Mouse (Mus musculus) kidney, postnatal 0 days (tissue): ENCODE results near the gene Gm6614. TPM values are rescaled to one million over a fixed set of nuclear protein-coding genes. Genes with fewer than 3 reads are reported as not detected.

Source experiments
- ATAC-seq: fragments of 200-750 bp; cut with Nextera tagmentation; replicated peaks from 2 replicates; pipeline ENCODE4 v1.8.0; 2017; ENCODE audit warnings: low read depth, moderate number of reproducible peaks, moderate TSS enrichment, moderate library complexity; ENCODE audit not compliant: low FRiP score
- DNase-seq: peaks from one replicate; pipeline ENCODE4 v3.0.0-alpha.2; 2016; ENCODE audit warnings: low spot score
- H3K27ac ChIP-seq: fragments of 300-500 bp; sonication (generic); 2 replicates; pipeline ENCODE4 v1.5.1; 2014; ENCODE audit warnings: mild to moderate bottlenecking
- H3K27me3 ChIP-seq: fragments of 300-500 bp; sonication (generic); 2 replicates; pipeline ENCODE4 v1.6.1; 2014; ENCODE audit warnings: low read length, mixed read lengths; ENCODE audit not compliant: insufficient read depth
- H3K36me3 ChIP-seq: fragments of 300-500 bp; sonication (generic); 2 replicates; pipeline ENCODE4 v1.6.1; 2014; ENCODE audit warnings: low read length, mixed read lengths; ENCODE audit not compliant: insufficient read depth
- H3K4me1 ChIP-seq: fragments of 300-500 bp; sonication (generic); replicated peaks from 2 replicates; pipeline ENCODE4 v1.6.1; 2014; ENCODE audit warnings: antibody characterized with exemption, low read length, mixed read lengths; ENCODE audit not compliant: insufficient read depth
- H3K4me2 ChIP-seq: fragments of 300-500 bp; sonication (generic); 2 replicates; pipeline ENCODE4 v1.6.1; 2014; ENCODE audit warnings: mild to moderate bottlenecking, low read length, moderate library complexity, mixed read lengths
- H3K4me3 ChIP-seq: fragments of 300-500 bp; sonication (generic); replicated peaks from 2 replicates; pipeline ENCODE4 v1.5.1; 2014; ENCODE audit warnings: low read depth, low read length
- H3K9ac ChIP-seq: fragments of 300-500 bp; sonication (generic); 2 replicates; pipeline ENCODE4 v1.6.1; 2014; ENCODE audit warnings: low read depth, low read length
- H3K9me3 ChIP-seq: fragments of 300-500 bp; sonication (generic); replicated peaks from 2 replicates; pipeline ENCODE4 v1.6.1; 2016; ENCODE audit warnings: low read length, inconsistent platforms, mixed read lengths
- CTCF ChIP-seq: IDR thresholded peaks from 2 replicates; pipeline ENCODE4 v1.5.1; 2016; ENCODE audit warnings: antibody characterized with exemption, low read depth, mild to moderate bottlenecking, moderate library complexity
- WGBS: fragments of 180-500 bp; shearing (Covaris S2); extraction: QIAGEN DNeasy Blood & Tissue Kit; methylation state at CpG from one replicate; pipeline ENCODE4 v1.1.7; 2014; 5-methylcytosine and 5-hydroxymethylcytosine counted together
- polyA plus RNA-seq: library from polyadenylated mRNA; unstranded; fragments of >200 nt; fragmentation: Nextera tagmentation; extraction: Ambion mirVana; gene quantifications from 2 replicates; pipeline ENCODE4 v1.2.1, GENCODE M21; 2015

Gene Gm6614
- polyA plus RNA-seq, 1 experiment from 2014 or later = not detected

- Histone ChIP-seq H3K4me3 (no peak within 1 kb of the TSS), H3K27me3 (no peaks in the 10 kb centered on the region), H3K36me3 (no peaks in the 10 kb centered on the region), H3K27ac (no peak within 1 kb of the TSS), H3K4me1 (no peaks in the 10 kb centered on the region), H3K4me2 (no peak within 1 kb of the TSS), H3K9ac (no peak within 1 kb of the TSS), H3K9me3 (no peaks in the 10 kb centered on the region)
- ATAC-seq = no peak
- TF ChIP-seq CTCF = no peak
- no peak for DNase-seq
These were observed 64.4 kb downstream of the Gm6614 start, which contains the start of gene Slco1a1 for GRCm38 (mm10) chr6:141946862-141947261. Gene Slco1a1 (minus strand): TSS chr6:141946962.

DNA sequence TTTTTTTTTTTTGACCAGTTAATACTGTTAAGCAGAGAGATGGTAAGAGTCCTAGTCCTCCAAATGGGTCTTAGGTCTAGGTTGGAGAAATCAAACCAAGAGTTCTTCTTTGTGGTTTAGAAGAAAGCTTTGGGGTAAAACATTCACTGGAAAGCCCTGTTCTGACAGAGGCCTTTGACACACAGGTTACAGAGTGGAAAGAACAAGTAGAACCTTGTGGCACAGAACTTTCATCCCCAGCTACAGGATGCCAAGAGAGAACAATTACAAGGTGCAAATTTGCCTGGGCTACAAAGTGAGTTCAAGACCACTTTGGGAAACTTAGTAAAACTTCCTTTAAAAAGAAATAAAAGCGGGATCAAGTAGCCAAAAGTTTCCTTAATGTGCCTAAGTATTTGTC, 70.8 kb downstream of the Gm6614 start:
- Histone ChIP-seq H3K9me3 (no peaks in the 10 kb centered on the region), H3K36me3 (no peaks in the 10 kb centered on the region), H3K4me2 (no peak overlapping the region), H3K27ac (no peak overlapping the region), H3K27me3 (no peaks in the 10 kb centered on the region), H3K9ac (no peak overlapping the region), H3K4me1 (no peaks in the 10 kb centered on the region), H3K4me3 (no peak overlapping the region)
- ATAC-seq = no peak
- TF ChIP-seq CTCF = no peak
- DNase-seq = no peak
- 76% methylated on average over 1 of the region's 1 CpGs for WGBS

Other genes starting within 250 kb of the Gm6614 start
- gene Gm5724, start 237.6 kb downstream of the Gm6614 start, polyA plus RNA-seq = not detected in 2 replicates
- 3.9 and 4.6 TPM in 2 replicates for gene Slco1a4, start 155.2 kb downstream of the Gm6614 start, polyA plus RNA-seq
- gene Slco1a1, start 64.5 kb downstream of the Gm6614 start, polyA plus RNA-seq = 0.05 TPM in 1 of 2 replicates, not detected in the other
- 36.5 and 36.9 TPM in 2 replicates for gene Slco1a6, start 197.1 kb upstream of the Gm6614 start, polyA plus RNA-seq